Mouse (Mus musculus) adrenal gland, postnatal 25 days (tissue): ENCODE measurements around the gene Htr2a. TPM values are rescaled to one million over a fixed set of nuclear protein-coding genes. Genes with fewer than 3 reads are reported as not detected.
A peak's percentile ranks its signal among the peaks of the same experiment; 100 is the strongest.

Experiments used
- DNase-seq: peaks from one replicate; pipeline ENCODE4 v3.0.0; 2021; ENCODE audit warnings: mixed read lengths
- long read RNA-seq: library from polyadenylated mRNA; stranded (forward); transcript quantifications from one replicate; pipeline ENCODE4 v2.0.0, GENCODE M21; 2021
- total RNA-seq: library from RNA; stranded (reverse); gene quantifications from 2 replicates; pipeline ENCODE4 v1.2.3, GENCODE M21; 2021

The Htr2a gene
- total RNA-seq = not detected in 2 replicates
- long read RNA-seq = 0 reads

DNA sequence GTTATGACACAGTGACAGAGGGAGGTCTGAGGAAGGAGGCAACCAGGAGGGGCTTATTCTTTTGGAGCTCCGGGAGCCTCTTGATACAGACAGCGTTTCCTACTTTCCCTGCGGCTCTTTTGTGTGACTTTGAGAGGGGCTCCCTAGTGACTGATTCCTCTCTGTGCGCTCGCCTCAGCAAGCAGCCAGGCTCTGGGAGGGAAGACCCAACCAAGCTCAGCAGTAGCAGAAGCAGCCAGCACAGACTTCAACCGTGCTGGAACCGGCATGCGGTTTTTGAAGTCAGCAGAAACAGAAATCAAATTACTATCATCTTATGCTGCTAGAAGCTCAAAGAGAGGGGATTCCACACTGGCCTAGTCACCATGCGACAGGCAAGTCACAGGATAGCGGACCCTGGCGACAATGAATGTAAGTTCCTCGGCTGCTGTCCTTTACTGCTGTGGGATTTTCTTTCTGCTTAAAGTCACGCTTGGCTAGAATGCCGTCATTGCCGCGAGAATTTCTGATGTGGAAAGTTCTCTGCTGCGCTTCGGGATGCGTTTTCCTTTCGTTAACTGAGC lies at the start of gene Htr2a:
Htr2a (plus strand) TSS at position 22 of the 563 bp plus-strand sequence.
- DNase-seq = no peak

DNA sequence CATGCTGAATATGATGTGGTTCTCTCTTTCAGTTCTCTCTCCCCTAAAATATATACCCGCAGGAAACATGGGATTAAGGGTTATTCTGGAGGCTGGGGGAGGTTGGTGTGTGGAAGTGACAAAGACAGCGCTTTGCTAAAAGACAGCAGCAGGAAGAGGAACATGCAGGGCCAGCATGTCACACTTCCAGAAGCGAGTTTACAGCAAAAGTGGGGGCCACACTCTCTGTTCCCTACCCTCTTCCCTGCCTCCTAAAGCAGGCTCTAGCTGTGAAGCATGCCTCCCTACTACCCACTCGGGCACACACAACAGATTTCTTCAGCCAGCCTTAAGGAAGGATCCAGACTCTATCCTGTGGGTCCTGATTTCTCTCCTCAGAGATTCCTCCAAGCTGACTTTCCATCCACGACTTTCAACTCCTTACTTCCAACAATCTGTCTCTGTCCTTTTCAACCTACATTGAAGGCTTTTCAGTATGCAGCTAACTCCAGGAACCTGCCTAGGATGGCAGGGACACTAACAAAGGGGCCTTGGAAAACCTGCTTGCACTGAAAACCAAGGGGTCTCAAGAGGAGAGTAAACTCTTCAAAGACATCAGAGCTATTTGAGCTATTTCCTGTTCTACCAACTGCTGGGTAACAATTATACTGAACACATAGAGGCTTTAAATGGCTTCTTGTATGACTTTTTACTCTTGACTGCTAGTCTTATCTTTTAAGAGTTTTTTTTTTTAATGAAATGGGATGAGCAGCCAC lies 39.1 kb upstream of the Htr2a start:
- no peak for DNase-seq

DNA sequence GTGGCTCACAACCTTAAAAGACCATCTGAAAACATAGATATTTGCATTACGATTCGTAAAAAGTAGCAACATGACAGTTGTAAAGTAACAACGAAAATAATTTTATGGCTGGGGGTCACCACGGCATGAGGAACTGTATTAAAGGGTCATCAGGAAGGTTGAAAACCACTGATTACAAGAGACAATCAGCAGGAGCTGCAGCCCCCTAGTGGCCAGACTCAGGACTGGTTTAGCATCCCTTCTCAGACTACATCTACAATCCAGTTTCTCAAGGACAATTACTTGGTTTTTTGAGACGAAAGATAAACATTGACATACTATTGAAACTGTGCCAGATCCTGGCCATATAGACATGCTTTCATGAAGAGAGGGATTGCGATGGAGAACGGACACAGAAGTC lies 38.1 kb upstream of the Htr2a start:
- peak; percentile 70 for DNase-seq

DNA sequence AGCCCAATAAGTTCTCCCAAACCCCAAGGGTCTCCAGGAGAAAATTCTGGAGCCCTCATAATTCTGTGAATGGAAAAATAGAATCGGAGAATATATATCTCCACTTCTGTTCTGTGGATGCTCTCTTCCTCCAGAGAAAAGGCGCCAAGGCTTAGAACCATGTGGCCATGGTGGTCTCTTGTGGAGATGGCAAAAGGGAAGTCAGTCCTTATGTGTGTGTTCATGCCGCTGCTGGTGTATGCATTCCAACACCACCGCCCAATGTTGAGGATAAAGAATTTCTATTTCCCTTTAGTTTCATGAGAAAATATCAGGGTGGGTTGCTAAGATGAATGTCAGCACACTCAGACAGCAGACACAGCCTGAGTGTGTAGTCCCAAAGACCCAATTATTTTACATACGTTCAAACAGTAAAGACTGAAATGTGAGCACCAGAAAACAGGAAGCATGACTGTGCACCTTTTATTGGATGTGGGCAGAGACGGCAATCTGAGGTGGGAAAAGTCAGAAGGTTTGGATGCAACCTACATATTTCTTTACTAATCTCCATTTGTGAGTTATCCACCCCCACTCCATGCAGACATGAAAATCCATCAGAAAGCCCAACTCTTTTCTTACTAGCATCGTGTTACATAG lies 37.4 kb upstream of the Htr2a start:
- no peak for DNase-seq

DNA sequence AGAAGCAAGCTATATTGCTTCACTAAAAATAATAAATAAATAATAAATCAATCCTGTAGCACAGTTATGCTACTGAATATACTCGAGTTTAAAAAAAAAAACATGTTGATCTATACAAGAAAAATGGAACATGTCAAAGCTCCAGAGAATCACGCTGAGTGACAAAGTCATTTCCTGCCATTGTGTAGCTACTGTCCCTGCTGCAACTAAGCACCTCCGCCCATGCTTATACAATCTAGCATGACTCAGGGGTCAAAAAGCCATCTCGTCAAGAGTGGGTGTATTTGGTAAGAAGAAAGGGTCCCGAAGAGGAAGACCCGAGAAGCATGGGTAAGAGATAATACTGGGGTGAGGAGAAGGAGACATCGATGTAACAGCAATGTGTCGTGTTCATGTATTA lies 29.3 kb upstream of the Htr2a start:
- DNase-seq = no peak

DNA sequence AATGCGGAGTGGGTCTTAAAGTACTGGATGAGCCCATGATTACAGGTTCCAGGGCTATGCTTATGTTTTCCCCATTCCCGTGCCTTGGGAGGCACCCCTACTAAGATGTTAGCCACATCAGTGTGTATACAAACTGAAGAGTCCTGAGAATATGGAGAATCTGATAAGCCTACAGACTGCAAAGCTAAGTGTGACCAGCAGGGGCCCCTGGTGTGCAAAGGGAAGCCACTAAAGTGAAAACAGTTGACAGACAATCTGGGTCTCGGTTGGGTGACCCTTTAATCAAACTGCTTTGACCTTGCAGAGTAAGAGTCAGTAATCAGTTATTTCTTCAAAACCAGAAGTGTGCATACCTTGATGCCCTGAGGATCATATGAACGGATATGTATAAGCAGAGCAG lies 21.8 kb upstream of the Htr2a start:
- DNase-seq = peak; percentile 15

DNA sequence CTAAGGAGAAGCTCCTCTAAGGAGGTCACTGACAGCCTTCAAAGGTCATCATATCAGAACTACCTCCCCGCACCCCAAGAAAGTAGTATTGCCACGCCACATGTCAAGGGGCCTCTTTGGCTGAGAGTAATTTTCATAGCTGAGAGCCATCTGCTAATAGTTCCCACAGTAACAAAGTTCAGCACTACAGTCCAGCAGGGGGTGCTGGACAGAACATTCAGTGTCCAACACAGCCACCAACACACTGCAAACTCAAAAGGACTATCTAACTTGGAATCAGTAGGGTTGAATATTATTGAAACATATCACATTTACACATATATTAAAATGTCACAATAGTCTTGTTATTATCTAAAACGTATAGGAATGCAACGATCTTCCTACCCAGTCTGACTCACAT lies 2.6 kb upstream of the Htr2a start:
- peak; percentile 7 for DNase-seq

DNA sequence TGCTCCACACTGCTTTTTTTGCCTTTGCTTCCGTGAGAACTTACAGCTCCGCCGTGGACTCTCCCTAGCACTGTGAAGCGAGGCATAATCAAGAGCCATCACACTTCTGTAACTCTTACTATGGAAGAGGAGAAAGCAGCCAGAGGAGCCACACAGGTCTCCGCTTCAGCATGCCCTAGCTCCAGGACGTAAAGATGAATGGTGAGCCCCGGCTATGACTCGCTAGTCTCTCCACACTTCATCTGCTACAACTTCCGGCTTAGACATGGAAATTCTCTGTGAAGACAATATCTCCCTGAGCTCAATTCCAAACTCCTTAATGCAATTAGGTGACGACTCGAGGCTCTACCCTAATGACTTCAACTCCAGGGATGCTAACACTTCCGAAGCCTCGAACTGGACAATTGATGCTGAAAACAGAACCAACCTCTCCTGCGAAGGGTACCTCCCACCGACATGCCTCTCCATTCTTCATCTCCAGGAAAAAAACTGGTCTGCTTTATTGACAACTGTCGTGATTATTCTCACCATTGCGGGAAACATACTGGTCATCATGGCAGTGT lies 1.1 kb downstream of the Htr2a start:
- DNase-seq = no peak

DNA sequence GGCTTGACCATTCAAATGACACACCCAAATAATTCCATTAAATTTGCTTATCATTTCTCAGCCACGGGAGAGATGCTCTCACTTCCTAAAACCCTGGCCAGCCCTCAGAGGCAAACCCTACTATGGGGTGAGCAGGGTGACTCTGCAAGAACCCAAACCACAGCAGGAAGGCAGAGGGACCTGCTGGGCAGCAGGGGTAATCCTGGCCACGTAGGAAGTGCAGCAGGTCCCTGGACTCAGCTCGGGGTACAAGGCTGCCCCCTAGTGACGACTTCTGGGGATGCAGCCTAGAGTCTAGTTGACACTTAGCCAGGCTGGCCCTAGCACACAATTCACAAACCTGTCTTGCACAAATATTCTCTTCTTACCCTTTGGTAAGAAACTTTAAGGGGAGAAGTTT lies 2.7 kb downstream of the Htr2a start:
- peak; percentile 79 for DNase-seq

DNA sequence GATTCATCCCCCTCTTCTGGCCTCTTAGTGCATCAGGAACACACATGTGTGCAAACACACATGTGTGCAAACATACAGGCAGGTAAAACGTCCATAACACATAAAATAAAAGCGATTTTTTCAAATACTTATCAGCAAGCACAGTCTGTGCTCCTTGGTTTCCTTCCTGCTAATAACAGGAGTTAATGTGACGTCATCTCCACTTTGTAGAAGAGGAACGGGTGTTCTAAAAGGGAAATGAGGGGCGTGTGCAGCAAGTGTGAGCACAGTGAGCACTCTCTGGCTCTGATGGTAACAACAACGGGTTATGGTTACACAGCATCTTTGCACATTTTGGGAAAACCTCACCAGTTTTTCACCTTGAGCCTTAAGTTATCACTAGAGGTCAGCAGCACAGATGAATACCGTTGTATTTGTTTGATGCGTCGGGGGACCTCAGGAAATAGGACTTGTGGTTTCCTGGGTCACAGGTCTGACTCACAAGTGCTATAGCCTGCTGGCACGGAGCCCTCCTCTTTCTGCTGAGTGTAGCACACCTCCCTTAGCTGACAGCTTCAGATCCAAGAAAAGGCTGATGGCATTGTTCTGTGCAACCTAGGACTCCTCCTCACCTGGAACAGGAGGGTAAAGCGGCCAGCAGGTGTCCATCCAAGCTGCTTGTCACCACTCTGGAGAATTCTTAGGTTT lies 5.6 kb downstream of the Htr2a start:
- DNase-seq = peak; percentile 22

DNA sequence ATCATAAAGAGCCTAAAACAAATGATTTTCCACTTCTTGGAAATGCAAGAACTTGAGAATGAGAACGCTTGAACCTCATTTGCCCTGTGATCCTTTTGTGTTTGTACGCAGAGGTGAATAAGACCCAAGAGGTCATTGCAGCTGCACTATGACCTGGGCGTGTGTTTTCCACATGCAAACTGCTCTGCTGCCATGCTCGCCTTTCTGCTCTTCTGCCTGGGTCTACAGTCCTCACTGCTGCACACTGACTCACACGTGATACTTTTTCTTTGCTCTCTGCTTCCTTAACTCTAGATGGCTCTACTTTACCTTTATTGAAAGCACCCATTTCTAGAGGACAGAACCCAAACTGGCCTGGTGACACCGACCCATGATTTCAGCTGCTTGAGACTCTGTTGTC lies 9.4 kb downstream of the Htr2a start:
- DNase-seq = no peak

DNA sequence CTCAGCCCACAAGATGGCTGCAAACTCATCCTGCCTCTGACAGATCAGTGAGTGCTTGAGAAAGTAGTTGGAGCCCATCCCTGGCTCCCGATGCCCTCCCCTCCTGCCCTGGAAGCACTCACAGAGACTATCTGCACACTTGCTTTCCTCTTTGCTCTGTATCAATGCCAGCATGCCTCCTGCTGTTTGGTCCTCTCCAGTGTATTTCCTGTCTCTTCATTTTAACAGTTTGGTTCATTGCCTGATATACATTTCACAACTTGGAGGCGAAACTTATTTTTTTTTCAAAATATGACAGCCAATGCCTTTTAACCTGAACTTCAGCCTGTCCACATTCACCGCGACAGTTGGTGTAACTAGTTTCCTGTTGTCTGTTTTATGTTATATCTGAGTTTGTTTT lies 11.0 kb downstream of the Htr2a start:
- DNase-seq = no peak

DNA sequence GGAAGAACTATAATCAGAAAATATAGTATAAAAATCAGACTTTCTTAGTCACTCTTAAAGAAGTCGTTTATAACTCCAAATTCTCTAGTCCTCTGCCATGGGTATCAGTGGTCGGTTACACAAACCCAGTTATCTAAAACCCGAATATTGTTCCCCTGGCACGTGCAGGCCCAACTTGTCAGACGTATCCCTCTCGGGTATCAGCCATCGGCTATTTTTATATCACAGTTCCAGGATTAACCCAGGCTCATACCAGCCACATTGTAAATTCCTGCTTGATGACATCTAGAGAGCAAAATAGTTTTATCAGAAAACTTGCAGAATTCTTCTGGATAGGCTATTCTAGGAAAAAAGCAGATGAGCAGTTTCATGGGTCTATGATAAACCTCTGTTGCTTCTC lies 16.6 kb downstream of the Htr2a start:
- no peak for DNase-seq

DNA sequence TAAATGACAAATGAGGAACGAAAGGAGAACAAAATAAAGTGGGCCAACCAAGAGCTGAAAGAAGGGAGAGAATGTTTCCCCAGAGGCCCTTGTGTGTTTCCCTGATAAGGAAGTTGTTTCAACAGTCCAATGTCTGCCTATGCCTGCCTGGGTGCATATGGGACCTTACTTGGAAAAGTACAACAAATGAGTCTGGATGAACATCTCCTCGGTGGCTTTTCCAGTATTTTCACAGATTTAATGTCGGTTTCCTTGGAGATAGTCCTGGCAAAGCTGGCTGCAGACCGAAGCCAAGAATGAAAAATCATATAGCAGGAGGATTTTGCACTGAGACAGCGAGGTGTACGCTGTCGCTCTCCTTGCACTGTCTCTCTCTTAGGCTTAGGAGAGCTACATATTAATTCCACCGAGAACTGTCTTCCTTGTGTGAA lies 18.8 kb downstream of the Htr2a start:
- DNase-seq = no peak

DNA sequence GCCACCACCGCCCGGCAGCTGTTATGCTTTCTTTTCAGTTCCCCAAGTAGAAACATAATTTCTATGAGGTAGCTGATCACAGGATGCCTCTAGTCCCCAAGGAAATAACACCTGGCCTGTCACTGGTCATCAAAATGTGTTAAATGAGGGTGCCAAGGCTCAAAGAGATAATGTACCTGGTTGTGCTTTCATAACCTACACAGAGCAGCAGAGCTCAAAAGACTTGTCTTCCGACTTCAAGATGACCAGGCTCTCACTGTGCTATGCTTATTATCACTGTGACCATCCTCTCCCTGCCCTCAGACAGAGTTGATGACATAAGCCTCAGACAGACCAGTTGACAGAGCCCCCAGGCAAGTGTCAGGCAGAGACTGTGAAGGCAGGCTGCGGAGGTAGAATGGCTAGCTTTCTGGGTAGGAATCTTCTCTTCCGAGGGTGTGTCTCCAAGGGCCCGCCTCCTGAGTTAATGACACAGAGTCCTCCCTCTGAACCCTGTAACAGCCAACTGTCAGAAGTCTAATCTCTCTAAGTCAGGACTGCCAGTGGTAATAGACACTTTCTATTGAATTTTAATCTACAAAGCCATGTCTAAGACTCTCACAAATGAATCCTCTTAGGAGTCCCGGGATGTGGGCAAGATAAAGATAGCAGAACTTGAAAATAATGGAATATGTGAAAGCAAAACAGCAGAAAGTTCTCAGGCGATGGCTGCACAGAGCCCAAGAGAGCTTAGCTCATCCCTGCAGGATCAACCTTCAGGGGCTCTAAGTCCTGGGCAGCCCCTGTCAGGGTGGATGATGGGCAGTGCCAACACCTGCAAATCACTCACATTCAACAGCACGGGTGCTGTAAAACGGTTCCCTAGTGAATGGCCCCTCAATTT lies 31.7 kb downstream of the Htr2a start:
- no peak for DNase-seq

DNA sequence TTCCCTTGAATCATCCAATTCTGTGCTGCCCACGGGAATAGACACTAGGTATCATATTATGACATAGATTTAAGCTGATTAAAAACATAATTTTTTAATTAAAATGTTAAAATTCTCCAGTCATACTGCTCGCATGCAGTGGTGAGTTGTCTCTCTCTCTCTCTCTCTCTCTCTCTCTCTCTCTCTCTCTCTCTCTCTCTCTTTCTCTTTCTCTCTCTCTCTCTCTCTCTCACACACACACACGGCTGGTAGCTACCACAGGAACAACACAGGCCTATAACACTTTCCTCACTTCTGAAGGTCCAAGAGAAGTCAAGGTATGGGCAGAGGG lies 32.3 kb downstream of the Htr2a start:
- no peak for DNase-seq

DNA sequence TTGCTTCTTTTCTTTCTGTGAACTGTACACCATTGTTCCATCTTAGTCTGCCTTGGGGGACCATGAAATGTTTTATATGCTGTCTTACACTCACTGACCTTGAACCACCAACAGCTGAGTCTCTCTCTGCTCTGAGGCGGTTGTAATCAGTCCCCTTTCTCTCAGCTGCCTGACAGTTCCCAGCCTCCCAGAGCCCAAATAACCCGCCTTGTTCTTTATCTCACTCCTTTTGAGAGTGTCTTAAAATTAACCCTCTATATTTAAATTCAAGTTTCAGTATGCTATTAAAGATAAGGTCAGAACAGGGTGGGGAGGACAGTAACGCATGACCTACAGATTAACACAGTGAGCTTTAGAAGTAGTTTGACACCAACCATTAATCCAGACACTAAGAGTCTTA lies 32.9 kb downstream of the Htr2a start:
- DNase-seq = no peak

DNA sequence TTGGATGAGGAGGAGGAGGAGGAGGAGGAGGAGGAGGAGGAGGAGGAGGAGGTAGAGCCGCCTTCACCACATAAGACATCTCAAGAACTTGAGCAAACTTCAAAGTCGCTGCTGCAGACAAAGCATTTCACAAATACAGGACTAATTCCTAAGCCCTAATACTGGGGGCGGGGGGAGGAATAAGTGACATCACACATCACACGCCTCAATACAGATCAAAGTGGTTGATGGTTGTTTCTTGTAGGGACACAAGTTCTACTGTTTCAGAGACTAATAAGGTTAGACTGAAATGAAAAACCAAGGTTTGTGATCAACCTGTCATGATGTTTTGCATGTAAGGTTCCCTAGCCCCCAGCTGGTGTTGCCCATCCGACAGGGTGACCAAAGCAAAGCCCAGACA lies 39.2 kb downstream of the Htr2a start:
- DNase-seq = no peak

DNA sequence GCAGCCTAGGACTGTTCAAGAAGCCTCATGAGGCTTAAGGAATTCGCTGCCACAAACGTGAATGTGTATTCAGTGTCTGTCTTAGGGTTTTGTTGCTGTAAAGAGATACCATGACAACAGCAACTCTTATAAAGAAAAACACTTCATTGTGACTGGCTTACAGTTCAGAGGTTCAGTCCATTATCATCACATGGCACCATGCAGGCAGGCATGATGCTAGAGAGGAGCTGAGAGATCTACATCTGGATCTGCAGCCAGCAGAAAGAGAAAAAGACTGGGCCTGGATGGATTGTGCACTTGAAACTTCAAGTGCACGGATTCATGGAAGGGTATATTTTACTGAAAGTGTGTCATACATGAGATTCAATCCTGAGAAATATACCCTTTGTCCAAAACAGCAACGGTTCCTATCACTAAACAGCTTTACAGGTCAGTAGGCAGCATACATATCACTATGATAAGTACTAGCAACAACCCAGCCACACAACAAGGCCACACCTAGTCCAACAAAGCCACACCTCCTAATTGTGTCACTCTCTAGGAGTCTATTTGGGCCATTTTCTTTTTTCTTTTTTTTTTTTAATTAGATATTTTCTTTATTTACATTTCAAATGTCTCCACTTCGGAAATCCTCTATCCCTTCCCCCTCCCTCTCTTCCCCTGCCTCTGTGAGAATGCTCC lies 43.8 kb downstream of the Htr2a start:
- no peak for DNase-seq

DNA sequence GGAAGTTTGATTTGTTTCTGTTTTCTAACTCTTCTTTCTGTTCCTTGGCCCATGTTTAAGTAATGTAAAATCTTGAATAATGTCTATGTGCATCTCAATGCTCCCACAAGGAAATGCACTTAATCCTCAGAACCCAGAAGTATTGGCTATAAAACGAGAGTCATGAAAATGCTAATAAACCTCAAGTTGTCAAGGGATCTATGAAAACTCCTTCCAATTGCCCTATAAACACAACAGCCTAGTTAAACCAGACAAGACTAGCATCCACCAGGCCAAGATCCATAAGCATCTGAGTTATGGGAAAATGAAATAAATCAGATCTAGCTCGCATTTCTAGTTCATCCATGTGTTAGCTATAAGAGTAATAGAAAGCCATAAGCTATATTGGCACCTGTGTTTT lies 51.3 kb downstream of the Htr2a start:
- no peak for DNase-seq

DNA sequence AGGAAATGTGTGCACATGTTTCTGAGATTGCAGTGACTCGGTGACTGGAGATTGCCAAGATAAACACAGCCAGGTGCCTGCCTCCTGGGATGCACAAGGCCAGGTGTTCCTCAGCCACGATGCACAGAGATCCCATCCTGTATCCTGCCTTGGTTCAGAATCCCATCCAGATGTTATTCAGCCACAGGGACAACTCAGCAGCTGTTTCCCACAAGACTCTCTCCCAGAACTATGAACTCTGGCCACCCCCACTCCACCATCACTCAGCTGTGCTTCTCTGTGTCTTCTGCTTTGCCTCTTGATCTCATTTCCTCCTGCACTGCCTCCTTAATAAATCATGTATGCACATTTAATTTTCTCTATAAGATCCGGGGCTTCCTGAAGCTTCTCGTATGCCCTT lies 56.1 kb downstream of the Htr2a start:
- no peak for DNase-seq
